Mouse (Mus musculus) ES-Bruce4 (cell line): ENCODE results near the gene Gm45713. TPM values are rescaled to one million over a fixed set of nuclear protein-coding genes. Genes with fewer than 3 reads are reported as not detected.

ENCODE experiments used
- H3K27ac ChIP-seq: 2 replicates; pipeline ENCODE4 v1.5.1; 2012; ENCODE audit warnings: low read length, inconsistent platforms; ENCODE audit not compliant: insufficient read depth
- H3K27me3 ChIP-seq: 2 replicates; pipeline ENCODE4 v1.6.1; 2012; ENCODE audit warnings: mild to moderate bottlenecking, low read length, inconsistent platforms; ENCODE audit not compliant: control insufficient read depth, poor library complexity, insufficient read depth, severe bottlenecking
- H3K36me3 ChIP-seq: 2 replicates; pipeline ENCODE4 v1.6.1; 2012; ENCODE audit warnings: inconsistent platforms, mild to moderate bottlenecking, low read length, moderate library complexity; ENCODE audit not compliant: control insufficient read depth, poor library complexity, insufficient read depth, severe bottlenecking
- H3K4me1 ChIP-seq: one replicate; pipeline ENCODE4 v1.8.1; 2011; ENCODE audit warnings: low read length; ENCODE audit not compliant: control insufficient read depth, insufficient read depth
- H3K4me3 ChIP-seq: 2 replicates; pipeline ENCODE4 v1.5.1; 2011; ENCODE audit warnings: low read depth, mild to moderate bottlenecking, low read length
- H3K9ac ChIP-seq: 2 replicates; pipeline ENCODE4 v1.6.1; 2012; ENCODE audit warnings: low read depth, mild to moderate bottlenecking, inconsistent platforms; ENCODE audit not compliant: poor library complexity, severe bottlenecking
- H3K9me3 ChIP-seq: replicated peaks from 2 replicates; pipeline ENCODE4 v1.6.1; 2012; ENCODE audit warnings: mild to moderate bottlenecking, low read length, inconsistent platforms; ENCODE audit not compliant: control insufficient read depth, poor library complexity, insufficient read depth, severe bottlenecking
- CTCF ChIP-seq: IDR thresholded peaks from one replicate; pipeline ENCODE4 v1.8.1; 2011; ENCODE audit warnings: low read depth, low read length
- EP300 ChIP-seq: IDR thresholded peaks from 2 replicates; pipeline ENCODE4 v1.6.1; 2011; ENCODE audit warnings: low read depth, low read length; ENCODE audit not compliant: insufficient read depth
- POLR2A ChIP-seq: IDR thresholded peaks from one replicate; pipeline ENCODE4 v1.8.1; 2011; ENCODE audit warnings: low read length; ENCODE audit not compliant: insufficient read depth
- polyA plus RNA-seq: library from polyadenylated mRNA; stranded (reverse); fragments of >200 nt; gene quantifications from 2 replicates; pipeline ENCODE4 v1.2.4, GENCODE M21; 2011; ENCODE audit warnings: low read depth; ENCODE audit not compliant: missing spikeins, insufficient read depth, insufficient read length

The Gm45713 gene
- polyA plus RNA-seq, 1 experiment = not detected

DNA sequence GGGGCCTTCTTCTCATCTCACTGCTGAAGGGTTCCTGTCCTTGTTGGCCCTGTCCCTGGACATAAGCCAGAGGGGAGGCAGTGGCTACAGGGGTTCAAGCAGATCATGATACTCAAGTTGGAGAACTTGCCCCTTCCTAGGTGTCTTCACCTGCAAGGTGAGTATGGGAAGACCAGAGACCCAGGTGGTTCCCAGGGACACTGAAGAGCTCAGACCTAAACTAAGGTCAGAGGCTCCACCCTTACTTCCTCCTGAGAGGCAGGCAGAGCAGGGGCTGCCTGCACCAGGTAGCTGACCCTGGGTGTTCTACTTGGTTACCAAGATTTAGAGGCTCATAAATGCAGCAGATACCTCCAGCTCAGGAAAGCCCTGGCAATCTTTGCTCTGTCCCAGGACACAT, 14.1 kb downstream of the Gm45713 start:
- Histone ChIP-seq H3K4me3 (0 out of 2 replicates have a peak overlapping the region, but pooled peaks have one; percentile 4), H3K4me1 (peaks cover 2% of the 10 kb centered on the region)
- TF ChIP-seq CTCF = no peak
- no peak for TF ChIP-seq POLR2A
- TF ChIP-seq EP300 = no peak

GRCm38 (mm10) chr7:45121404-45121803, 14.6 kb downstream of the Gm45713 start:
- no peaks in the 10 kb centered on the region for H3K27me3 ChIP-seq
- H3K4me3 ChIP-seq = 0 out of 2 replicates have a peak overlapping the region, but pooled peaks have one; percentile 4
- peaks cover 2% of the 10 kb centered on the region for H3K4me1 ChIP-seq
- H3K9me3 ChIP-seq = no peaks in the 10 kb centered on the region
- TF ChIP-seq CTCF = no peak
- TF ChIP-seq EP300 = peak; percentile 57; the same call in 1 of the 2 replicates
- TF ChIP-seq POLR2A = no peak
- peaks cover 51% of the 10 kb centered on the region for H3K36me3 ChIP-seq
- H3K27ac ChIP-seq = peak overlapping the region; percentile 52
- peak overlapping the region; percentile 90; the same call in 1 of the 2 replicates for H3K9ac ChIP-seq

More for the DNA sequence above, 14.1 kb downstream of the Gm45713 start:
- H3K36me3 ChIP-seq = peaks cover 57% of the 10 kb centered on the region
- H3K27ac ChIP-seq = peak overlapping the region; percentile 52
- H3K9ac ChIP-seq = peak overlapping the region; percentile 90; the same call in 1 of the 2 replicates
- H3K27me3 ChIP-seq = no peaks in the 10 kb centered on the region
- no peaks in the 10 kb centered on the region for H3K9me3 ChIP-seq

- H3K27ac ChIP-seq = peak overlapping the region; percentile 53
- H3K4me3 ChIP-seq = no peak overlapping the region
- H3K36me3 ChIP-seq = peaks cover 38% of the 10 kb centered on the region
- no peaks in the 10 kb centered on the region for H3K27me3 ChIP-seq
- no peaks in the 10 kb centered on the region for H3K9me3 ChIP-seq
- H3K4me1 ChIP-seq = peaks cover 2% of the 10 kb centered on the region
- no peak overlapping the region for H3K9ac ChIP-seq
- no peak for TF ChIP-seq POLR2A
Observed at GRCm38 (mm10) chr7:45119780-45120709, 16.0 kb downstream of the Gm45713 start.

GRCm38 (mm10) chr7:45118336-45118735, 17.7 kb downstream of the Gm45713 start:
- H3K4me1 ChIP-seq = peaks cover 3% of the 10 kb centered on the region
- TF ChIP-seq CTCF = no peak
- no peak for TF ChIP-seq EP300
- no peak for TF ChIP-seq POLR2A
- peaks cover 36% of the 10 kb centered on the region for H3K36me3 ChIP-seq
- H3K27me3 ChIP-seq = no peaks in the 10 kb centered on the region
- H3K27ac ChIP-seq = no peak overlapping the region
- H3K4me3 ChIP-seq = no peak overlapping the region
- H3K9me3 ChIP-seq = no peaks in the 10 kb centered on the region
- H3K9ac ChIP-seq = no peak overlapping the region

GRCm38 (mm10) chr7:45117566-45117965, 18.5 kb downstream of the Gm45713 start:
- no peak overlapping the region for H3K4me3 ChIP-seq
- no peak overlapping the region for H3K27ac ChIP-seq
- H3K36me3 ChIP-seq = peaks cover 28% of the 10 kb centered on the region
- peaks cover 3% of the 10 kb centered on the region for H3K4me1 ChIP-seq
- TF ChIP-seq CTCF (no peak), POLR2A (no peak), EP300 (no peak)
- H3K9ac ChIP-seq = no peak overlapping the region
- H3K9me3 ChIP-seq = no peaks in the 10 kb centered on the region
- H3K27me3 ChIP-seq = no peaks in the 10 kb centered on the region

GRCm38 (mm10) chr7:45113476-45113875, 22.6 kb downstream of the Gm45713 start:
- peaks cover 1% of the 10 kb centered on the region for H3K4me1 ChIP-seq
- H3K4me3 ChIP-seq = no peak overlapping the region
- TF ChIP-seq CTCF (no peak), EP300 (no peak), POLR2A (no peak)
- H3K27ac ChIP-seq = 0 out of 2 replicates have a peak overlapping the region, but pooled peaks have one; percentile 29
- H3K36me3 ChIP-seq = no peaks in the 10 kb centered on the region
- H3K27me3 ChIP-seq = no peaks in the 10 kb centered on the region
- H3K9me3 ChIP-seq = no peaks in the 10 kb centered on the region
- H3K9ac ChIP-seq = 0 out of 2 replicates have a peak overlapping the region, but pooled peaks have one; percentile 47
